Mouse (Mus musculus) forelimb bud, embryonic 11.5 days (tissue): ENCODE measurements around the gene Atp5g2.

Experiments
- DNase-seq: peaks from one replicate; pipeline ENCODE4 v3.0.0-alpha.2; 2012; ENCODE audit warnings: low read depth, low spot score

The Atp5g2 gene

GRCm38 (mm10) chr15:102672215-102673071 lies at the start of gene Atp5g2:
Gene Atp5g2 (minus strand): TSS chr15:102672352.
- DNase-seq, result peak; percentile 65

- DNase-seq, result no peak
These were observed 49.1 kb upstream of the Atp5g2 start for GRCm38 (mm10) chr15:102721016-102721898.

GRCm38 (mm10) chr15:102716132-102716531 lies 44.0 kb upstream of the Atp5g2 start:
- no peak for DNase-seq

GRCm38 (mm10) chr15:102707736-102708269 lies 35.7 kb upstream of the Atp5g2 start:
- DNase-seq, result no peak

- no peak for DNase-seq
These were observed 33.9 kb upstream of the Atp5g2 start for GRCm38 (mm10) chr15:102705923-102706503.

- no peak for DNase-seq
These were observed 33.2 kb upstream of the Atp5g2 start for GRCm38 (mm10) chr15:102705226-102705894.

GRCm38 (mm10) chr15:102704806-102705205 lies 32.7 kb upstream of the Atp5g2 start:
- DNase-seq, result no peak

GRCm38 (mm10) chr15:102702972-102703371 lies 30.8 kb upstream of the Atp5g2 start:
- no peak for DNase-seq

- peak; percentile 79 for DNase-seq
These were observed 26.0 kb upstream of the Atp5g2 start for GRCm38 (mm10) chr15:102698193-102698592.

GRCm38 (mm10) chr15:102696899-102697298 lies 24.7 kb upstream of the Atp5g2 start:
- no peak for DNase-seq

- DNase-seq, result peak; percentile 69
These were observed 21.4 kb upstream of the Atp5g2 start for GRCm38 (mm10) chr15:102693600-102693999.

GRCm38 (mm10) chr15:102692991-102693411 lies 20.8 kb upstream of the Atp5g2 start:
- DNase-seq, result no peak

GRCm38 (mm10) chr15:102692321-102692804 lies 20.2 kb upstream of the Atp5g2 start:
- no peak for DNase-seq

- no peak for DNase-seq
These were observed 13.6 kb upstream of the Atp5g2 start for GRCm38 (mm10) chr15:102685791-102686190.

GRCm38 (mm10) chr15:102683670-102684069 lies 11.5 kb upstream of the Atp5g2 start:
- DNase-seq, result no peak

GRCm38 (mm10) chr15:102676345-102676744 lies 4.2 kb upstream of the Atp5g2 start:
- DNase-seq, result no peak

- peak; percentile 81 for DNase-seq
These were observed 1.4 kb upstream of the Atp5g2 start for GRCm38 (mm10) chr15:102673548-102673947.

- DNase-seq, result peak; percentile 84
These were observed 384 bp downstream of the Atp5g2 start for GRCm38 (mm10) chr15:102671721-102672214.

- DNase-seq, result peak; percentile 100
These were observed 1.2 kb downstream of the Atp5g2 start for GRCm38 (mm10) chr15:102670767-102671575.

- no peak for DNase-seq
These were observed 1.9 kb downstream of the Atp5g2 start for GRCm38 (mm10) chr15:102670281-102670680.
